Mouse (Mus musculus): ENCODE measurements around the gene Znrf3.

GRCm38 (mm10) chr11:5296576-5297115 is 148.0 kb downstream of the Znrf3 start:
- no peak for TF ChIP-seq POLR2A (IDR thresholded peaks at IDR 0.05; ENCODE audit: low read depth, low read length)
- TF ChIP-seq CTCF (IDR thresholded peaks at IDR 0.05; ENCODE audit: extremely low read depth, insufficient read depth, insufficient read length, insufficient replicate concordance) = no peak
